Mouse (Mus musculus): ENCODE results near the gene Mrvi1.

Gene Mrvi1

DNA sequence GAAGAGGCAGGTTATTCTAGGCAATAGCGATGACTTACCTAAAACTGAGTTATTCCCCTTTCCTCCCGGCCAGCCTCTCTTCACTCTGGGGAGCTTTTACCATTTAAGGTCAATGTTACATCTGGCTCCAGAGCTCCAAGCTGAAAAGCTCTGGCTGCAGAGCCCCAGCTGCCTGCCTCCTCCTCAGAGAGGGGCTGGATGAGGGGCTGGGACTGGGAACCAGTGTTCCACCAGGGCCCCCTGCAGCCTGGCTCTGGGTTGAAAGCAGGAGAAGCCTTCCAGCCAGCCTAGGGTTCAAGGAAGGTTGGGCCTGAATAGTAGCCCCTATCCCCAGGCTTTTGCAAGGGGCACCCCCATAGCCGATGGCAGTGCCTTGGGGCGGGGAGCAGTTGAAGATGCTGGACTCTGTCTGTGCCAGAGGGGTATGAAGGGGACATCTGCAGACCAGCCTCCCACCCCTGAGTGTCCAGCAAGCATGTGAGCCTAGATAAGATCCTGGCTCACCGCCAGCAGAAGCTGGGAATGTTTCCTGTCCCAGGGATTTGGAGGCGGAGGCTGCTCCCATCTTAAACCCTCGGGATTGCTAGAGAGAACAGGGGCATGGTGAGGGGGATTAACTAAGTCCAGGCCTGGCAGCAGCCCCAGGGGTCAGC lies at the start of gene Mrvi1:
TSS of gene Mrvi1 (minus strand) at position 409 of the 653 bp plus-strand sequence.
- DNase-seq (ENCODE audit: inconsistent ontology term) = no peak

DNA sequence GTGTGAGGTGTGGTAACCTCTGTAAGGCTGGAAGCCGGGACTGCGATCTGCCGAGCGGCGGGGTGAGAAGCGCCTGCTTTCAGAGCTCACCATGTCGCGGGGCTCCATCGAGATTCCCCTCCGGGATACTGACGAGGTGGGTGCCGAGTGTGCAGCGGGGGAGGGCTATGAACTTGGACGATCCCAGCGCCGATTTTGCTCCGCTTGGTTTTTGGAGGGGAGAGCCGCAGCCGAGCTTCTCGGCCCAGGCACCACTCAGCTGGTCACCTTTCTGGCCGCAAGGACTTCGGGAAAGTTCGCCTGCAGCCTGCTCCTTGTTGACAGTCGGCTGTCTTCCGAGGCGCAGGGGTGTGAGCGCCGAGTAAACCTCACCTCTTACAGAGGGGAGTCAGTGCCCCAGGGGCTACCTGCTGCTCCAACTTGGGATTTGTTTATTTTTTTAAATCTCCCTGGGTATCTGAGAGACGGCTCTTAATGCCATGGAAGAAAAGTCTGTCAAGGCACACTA lies 46.8 kb upstream of the Mrvi1 start:
- DNase-seq (ENCODE audit: inconsistent ontology term) = no peak

DNA sequence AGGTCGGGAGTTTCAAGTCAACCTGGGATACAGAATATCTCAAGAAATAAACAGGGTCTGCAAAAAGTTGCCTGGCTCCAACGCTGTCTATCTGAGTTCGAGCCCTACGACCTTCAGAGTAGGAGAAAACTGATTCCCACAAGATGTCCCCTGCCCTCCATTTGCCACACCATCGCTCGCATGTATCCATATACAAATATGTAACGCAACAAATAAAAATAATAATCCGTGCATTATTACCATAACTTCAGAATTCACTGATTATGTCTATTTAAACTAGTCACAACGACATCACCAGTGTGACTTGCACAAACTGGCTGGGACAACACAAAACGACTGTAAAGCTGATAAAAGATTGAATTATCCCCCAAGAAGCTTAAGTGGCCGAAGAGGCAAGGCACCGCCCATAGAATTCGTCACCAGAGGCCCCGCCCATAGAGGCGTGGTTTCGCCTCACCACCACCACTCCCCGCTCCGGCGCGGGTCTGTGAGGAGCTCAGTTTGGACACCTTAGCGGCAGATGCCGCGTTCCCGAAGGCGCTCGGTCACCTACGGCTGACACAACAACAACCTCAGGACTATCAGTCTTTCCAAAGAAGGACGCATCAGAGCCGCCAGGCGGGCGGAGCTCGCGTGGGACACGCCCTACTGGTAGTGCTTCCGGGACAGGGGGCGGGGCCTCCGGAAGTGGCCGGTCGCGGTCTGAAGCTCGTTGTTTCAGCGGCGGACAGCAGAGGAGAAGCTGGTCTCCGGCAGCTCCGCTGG lies 46.2 kb upstream of the Mrvi1 start, which contains the start of gene Ctr9:
TSS of gene Ctr9 (plus strand) at position 671 of the 765 bp plus-strand sequence.
- peak; percentile 95 for DNase-seq (ENCODE audit: inconsistent ontology term)

DNA sequence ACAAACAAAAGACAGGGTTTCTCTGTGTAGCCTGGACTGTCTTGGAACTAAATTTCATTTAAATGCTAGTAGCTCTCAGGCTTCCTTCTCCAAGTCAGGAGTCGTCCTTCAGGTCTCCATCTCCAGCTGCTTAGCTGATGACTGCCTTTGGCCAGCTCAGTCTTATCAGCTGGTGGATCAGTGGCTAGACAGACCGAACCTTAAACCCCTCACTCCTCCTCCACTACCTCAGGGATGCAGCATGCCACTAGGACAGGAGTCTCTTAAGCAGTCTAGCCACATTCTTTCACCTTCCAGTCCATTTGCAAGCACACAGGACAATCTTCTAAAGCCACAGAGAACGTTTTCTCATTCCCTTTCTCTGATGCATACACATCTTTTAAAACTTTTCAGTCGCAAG lies 42.7 kb upstream of the Mrvi1 start:
- no peak for DNase-seq (ENCODE audit: inconsistent ontology term)

DNA sequence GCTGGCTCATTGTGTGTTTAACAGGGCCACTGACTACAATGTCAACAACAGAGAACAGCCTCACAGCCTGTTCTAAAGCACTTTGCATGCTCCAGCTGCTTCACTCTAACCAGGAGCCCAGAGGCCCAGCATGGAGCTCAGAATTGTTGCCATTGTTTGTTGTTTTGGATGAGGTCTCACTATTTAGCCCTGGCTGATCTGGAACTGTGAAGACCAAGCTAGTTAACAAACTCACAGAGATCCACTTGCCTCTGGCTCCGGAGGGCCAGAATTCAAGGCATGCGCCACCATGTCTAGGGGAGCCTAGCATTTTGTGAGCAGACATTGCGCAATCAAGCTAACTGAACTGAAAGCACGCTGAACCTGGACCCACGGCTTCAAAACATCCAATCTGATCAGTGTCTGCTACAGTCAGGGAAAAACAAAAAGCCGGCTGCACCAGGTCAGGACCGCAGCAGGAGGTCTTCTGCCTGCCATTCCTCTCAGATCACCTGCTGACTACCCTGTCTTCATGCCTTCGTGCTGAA lies 41.9 kb upstream of the Mrvi1 start:
- peak; percentile 86 for DNase-seq (ENCODE audit: inconsistent ontology term)

DNA sequence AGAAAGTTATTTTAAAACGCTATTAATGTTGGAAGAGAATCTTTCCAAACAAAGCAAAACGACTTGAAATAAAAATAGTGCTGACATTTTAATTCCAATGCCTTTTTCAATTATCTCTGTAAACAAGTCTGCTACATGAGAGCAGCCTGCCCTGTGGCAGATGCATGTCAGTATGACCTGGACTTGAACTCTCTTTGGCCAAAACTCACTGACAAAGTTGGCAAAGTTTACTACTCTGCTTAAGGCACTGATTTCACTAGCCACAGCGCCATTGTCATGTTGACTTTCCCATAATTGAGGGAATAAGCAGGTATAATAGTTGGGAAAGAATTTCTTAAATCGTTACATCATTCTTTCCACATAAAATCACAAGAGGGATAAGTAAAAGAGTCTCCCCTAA lies 38.6 kb upstream of the Mrvi1 start:
- DNase-seq (ENCODE audit: inconsistent ontology term) = peak; percentile 31

DNA sequence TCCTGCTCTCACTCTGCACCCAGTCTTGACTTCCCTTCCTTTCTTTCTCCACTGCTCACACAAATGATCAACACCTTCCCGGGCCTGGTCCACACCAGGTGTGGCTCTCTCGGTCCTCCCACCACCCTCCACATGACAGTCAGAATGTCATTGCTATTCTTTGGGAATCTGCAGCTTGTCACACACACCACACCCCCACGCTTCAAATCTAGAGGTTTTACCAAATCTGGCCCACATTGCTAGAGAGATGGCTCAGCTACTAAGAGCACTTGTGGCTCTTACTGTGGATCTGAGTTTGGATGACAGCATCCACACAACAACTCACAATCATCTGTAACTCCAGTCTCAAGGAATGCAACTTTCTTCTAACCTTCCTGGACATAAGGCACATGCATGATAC lies 34.7 kb upstream of the Mrvi1 start:
- no peak for DNase-seq (ENCODE audit: inconsistent ontology term)

DNA sequence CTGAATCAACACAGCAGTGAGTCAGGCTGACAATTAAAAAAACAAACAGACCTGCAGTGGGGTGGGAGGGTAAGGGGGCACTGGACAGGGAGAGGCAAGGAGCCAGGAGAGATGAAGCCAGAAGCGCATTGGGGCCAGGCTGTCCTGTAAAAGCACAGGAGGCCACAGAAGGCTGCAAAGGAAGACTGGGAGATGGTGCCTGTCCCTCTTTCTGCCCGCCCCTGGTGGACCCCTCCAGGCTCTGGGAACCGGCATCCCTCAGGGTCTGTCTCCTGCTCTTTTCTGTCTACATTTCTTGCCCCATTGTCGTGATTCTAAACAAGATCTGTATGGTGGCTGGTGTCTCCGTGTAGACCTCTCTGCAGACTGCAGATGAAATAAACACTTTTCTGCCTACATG lies 33.5 kb upstream of the Mrvi1 start:
- no peak for DNase-seq (ENCODE audit: inconsistent ontology term)

DNA sequence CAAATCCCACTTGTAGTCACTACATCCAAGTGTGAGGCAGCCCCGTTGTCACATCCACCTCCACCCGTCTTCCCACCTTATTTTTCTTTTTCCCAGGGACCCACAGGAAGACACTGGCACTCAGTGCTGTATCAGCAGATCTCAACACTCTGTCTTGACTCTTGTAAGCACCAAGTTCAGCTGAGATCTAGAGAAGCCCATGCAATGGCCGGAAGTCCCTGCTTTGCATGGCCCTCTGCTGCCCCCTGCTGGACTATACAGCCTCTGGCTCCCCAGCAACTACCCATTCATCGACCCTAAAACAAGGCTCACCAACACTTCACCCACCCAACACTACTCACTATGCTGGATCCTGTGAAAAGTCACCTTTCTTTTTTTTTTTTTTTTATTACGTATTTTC lies 32.6 kb upstream of the Mrvi1 start:
- peak; percentile 65 for DNase-seq (ENCODE audit: inconsistent ontology term)

DNA sequence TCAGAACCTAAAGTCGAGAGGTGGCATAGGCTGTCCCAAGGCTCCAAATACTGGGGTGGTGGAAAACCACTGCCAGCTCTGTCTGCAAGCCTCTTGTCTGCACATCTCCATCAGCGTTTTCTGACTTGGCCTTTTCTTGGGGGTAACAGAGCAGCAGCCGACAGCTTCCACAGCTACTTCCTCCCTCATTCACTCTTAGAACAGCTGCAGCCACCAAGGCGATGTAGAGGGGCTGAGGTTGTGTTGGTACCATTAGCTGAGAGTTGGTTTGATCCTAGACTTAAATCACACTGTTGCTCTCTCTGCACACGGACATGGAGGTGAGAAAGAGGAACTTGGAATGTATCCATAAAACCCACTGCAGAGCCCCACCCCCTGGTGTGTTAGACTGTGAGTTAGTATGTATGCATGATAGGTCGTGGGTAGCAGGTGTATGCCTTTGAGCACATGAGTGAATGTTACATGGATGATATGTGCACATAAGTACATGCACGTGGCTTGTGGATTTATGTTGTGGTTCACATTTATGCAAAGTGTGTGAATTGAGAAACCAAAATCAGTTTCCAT lies 31.9 kb upstream of the Mrvi1 start:
- no peak for DNase-seq (ENCODE audit: inconsistent ontology term)

DNA sequence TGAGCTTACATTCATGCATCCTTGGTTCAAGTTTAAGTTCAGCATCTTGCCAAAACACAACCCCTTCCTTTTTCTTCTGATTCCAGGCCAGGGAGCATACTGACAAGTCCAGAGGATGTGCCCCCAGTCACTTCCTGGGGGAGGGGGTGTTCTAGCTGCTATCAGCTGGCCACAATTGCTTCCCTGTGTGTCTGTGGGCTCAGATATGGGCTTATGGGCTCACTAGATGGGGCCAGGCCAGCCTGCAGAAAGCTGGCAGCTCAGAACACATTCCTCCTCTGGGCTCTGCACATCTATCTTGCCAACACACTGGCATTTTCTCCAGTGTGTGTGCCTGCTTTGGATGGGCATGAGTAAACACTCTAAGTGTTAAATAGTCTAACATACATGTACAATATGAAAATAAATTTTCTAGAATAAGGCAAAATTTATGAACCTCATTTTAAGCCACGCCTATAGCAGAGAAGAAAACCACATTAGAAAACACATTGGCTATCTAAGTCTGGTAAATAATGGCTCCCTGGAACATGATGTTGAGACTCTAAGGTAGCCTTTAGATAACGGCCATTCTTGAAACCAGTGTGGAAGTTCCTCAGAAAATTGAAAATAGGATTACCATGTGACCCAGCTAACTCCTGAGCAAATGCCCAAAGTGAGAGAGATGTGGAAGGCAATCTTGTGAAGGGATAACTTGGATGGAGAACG lies 22.0 kb upstream of the Mrvi1 start:
- DNase-seq (ENCODE audit: inconsistent ontology term) = no peak

DNA sequence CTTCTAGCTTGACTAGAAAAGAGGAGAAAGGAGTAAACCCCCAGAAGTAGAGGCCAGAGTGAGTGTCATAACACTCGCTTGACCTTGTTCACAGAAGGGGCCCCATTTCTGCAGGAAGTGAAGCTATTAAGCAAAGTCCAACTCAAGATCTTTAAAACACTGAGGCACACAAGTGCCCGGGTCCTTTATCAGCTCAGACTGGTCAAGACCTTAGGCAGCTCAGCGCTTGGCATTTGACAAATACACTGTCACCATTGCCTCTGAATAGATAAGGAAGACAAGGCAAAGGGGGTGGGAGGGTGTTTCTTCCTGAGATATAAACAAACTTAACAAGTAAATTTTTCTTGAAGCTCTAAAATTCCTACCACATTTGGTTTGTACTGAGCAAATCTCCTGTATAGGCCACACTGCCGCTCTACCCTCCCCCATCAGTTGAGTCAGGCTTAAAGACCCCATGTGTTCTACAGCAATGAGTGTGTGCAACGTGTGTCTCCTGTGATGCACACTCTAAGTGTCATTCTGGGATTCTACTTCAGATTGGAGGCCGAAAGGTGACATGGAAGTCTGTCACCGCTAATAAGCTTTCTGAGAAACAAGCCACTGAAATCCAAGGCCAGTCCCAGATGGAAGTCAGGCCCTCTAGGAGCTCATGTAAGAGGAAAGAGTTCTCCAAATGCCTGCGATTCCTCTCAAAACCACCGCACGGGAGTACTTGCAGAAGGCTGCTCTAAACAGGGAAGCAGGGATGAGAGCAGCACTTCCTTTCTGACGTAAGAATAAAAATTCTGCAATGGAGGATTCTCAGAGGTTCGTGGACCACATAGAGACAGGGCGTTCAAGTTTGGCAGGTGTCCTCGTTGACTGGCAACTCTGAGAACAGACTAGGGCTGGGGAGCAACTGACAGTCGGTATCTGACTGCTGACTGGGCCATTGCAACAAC lies 16.9 kb upstream of the Mrvi1 start:
- no peak for DNase-seq (ENCODE audit: inconsistent ontology term)

DNA sequence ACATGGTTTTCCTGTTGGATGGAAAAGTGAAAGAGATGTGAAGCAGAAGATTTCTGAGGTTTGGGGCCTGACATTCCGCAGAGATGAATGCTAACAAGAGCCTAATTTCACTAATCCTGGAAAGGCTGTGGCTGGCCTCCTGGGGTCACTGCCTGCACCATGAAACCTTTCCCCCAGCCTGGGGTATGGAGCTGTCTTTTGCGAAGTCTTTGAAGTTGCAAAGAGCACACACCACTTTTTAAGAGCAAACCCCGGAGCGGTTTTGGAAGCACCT lies 8.9 kb upstream of the Mrvi1 start:
- peak; percentile 75 for DNase-seq (ENCODE audit: inconsistent ontology term)

DNA sequence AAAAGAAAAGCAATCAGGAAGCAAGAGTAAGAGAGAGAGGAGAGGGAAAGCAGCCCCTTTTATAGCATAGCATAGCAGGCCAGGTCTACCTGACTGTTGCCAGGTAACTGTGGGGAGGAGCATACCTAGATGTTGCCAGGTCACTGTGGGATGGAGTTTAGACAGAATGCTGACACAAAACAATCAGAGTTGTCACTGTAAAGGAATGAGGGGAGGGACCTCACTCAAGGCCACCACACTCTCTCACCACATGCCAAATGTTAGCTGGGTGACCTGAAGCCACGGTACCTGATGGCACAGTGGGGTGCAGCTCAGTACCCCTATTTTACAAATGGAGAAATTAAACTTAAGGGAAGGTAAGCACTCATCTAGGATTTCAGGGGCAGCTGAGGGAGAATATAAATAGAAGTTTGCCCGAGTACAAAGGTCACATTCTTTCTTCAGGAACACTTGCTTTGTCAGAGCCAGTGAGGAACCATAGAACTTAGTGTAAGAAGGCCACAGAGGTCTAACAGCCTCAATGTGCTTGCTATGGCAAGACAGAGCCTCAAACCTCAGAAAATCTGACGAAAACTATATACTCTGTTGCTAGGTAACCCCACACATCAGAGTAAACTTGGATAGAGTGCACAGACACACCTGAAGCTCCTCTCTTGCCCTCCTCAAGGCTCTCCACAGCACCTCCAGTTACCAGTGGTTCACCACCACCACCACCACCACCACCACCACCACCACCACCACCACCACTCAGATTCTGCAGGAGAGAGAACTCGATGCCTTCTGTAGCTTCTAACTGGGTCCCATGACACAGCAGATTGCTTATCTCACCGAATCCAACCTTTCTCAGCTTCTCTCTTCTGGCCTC lies 8.3 kb upstream of the Mrvi1 start:
- DNase-seq (ENCODE audit: inconsistent ontology term) = no peak

DNA sequence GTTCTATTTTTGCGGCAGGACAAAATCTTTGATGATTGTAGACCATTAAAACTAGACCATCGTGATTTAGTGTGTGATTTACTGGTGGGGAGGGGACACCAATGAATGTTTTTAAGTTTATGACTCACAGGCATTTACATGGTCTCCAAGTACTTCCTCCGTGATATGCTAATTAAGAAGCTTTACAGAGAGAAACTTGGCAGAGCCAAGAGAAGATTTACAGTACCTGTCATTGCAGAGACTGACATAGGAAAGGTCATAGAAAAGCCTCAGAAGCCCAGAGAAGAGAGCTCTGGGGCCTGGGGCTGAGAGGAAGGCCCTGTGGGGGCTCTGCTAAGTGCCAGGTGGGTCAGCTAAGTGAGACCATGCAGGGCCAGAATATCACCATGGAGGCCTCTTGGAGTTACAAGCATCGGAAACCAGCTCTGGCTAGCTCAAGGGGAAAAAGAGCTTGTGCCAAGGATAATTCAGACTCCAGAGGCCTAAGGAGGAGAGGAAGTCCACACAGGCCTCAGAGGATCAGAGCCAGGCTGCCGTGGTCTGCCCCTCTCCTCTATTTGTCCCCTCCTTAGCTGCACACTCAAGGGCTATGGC lies 7.1 kb upstream of the Mrvi1 start:
- DNase-seq (ENCODE audit: inconsistent ontology term) = no peak

DNA sequence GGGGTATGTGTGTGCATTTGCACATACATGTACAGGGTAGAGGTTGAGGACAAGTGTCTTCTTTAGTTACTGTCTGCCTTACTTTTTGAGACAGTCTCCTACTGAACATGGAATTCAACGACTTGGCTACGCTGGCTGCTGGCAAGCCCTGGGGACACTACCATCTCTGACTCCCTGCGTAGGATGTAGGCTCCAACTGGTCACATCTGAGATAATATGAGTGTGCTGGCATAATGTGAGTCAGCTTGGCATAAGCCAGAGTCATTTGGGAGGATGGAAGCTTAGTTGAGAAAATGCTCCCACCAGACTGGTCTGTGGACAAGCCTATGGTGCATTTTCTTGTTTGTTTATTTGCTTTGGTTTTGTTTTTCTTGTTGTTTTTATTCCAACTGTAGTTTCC lies 5.8 kb upstream of the Mrvi1 start:
- DNase-seq (ENCODE audit: inconsistent ontology term) = no peak

DNA sequence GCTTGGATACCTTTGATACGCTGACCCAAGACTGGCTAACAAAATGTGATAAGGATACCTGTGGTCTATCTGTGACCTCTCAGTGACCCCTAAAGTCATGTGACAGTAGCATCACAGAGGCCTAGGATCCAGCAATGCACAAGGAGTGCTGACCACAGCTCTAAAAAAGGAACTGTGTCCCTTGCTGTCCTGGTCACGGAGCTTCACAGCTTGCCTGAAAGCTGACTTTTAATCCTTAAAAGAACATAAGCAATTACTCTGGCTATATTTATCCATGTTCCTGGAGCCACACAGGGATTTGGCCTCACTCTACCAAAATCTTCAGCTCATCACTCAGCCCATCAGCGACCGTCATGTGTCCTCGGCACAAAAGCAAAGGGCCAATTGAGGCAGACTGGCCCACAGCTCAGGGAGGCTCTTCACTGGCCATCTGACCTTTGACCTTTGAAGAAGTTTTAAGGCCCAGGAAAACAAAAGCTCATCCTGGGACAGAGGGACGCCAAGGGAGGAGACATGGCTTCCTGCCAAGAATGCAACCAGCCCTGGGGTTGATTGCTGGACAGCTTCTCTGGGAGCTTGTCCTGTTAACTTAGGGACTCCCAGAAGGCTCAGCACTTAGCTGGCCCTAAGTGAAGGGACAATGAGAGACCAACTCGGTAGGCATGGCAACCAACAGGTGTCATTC lies 3.5 kb upstream of the Mrvi1 start:
- no peak for DNase-seq (ENCODE audit: inconsistent ontology term)

DNA sequence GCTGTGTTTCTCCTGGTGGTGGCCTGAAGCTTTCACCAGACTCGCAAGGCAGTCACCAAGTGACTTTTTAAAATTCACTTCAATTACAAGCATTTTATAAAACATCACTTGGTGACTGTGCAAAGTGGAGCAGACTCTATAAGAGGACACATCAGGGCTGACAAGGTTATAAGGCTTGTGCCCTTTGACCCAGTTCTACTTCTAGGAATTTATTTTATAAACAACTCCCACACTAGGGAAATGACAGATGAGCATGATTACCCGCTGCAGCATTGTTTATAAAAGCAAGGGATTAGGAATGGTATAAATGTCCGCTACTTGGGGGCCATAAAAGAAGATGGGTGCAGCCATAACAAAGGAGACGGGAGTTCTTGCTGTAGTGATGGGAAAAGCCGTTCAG lies 1.4 kb upstream of the Mrvi1 start:
- DNase-seq (ENCODE audit: inconsistent ontology term) = no peak

DNA sequence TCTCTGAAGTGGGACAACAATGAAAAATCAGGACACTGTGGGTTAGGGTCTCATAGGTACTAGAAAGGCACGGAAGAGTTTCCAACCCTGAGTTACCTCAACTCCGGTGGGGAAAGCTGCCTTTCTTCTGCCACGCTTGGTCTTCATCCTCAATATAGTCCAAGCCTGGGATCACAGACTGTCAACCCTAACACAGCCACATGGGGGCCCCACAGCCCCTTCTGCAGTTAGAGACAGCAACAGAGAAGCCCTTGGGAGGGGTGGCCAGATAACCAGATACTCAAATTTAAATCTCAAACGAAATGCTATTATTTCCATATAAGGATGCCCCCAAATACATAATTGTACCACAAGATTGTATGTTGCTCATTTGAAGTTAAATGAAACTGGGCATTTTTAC lies 503 bp upstream of the Mrvi1 start:
- peak; percentile 37 for DNase-seq (ENCODE audit: inconsistent ontology term)

Measured in Muller cell, postnatal 12 days (primary cell).